Mouse (Mus musculus) NIH3T3 (cell line): ENCODE data around the gene Olfr469.
"Not testable (repeated sequence)": the region's sequence is repeated elsewhere in the genome, so short reads cannot be mapped to it uniquely, and the experiment has no call there.

Experiments used
- DNase-seq: peaks from one replicate; pipeline ENCODE4 v3.0.0-alpha.2; 2012; ENCODE audit warnings: low read depth

Olfr469 gene

DNA sequence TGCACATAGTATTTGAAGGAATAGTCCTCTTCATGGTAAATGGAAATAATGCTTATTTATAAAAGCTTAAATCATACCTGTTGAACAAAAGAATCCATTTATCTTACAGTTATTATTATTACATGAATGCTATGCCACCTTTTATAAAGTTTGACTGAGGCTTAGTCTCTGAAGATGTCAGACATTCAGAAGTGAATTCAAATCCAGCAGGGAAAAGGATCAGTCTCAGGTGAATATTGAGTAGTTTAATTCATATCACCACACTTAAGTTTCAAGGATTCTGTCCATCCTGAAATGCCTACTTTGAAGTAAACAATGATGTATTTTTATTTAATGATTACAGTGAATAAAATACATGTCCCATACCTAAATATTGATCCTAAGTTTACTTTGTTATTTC, at the start of gene Olfr469:
Gene Olfr469, minus strand, starts transcription at position 101 of the 400 bp plus-strand sequence.
- DNase-seq, result not testable (repeated sequence)

DNA sequence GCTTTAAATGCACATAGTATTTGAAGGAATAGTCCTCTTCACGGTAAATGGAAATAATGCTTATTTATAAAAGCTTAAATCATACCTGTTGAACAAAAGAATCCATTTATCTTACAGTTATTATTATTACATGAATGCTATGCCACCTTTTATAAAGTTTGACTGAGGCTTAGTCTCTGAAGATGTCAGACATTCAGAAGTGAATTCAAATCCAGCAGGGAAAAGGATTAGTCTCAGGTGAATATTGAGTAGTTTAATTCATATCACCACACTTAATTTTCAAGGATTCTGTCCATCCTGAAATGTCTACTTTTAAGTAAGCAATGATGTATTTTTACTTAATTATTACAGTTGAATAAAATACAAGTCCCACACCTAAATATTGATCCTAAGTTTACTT, 22.0 kb upstream of the Olfr469 start, which contains the start of gene Olfr470:
Gene Olfr470, minus strand, starts transcription at position 101 of the 400 bp plus-strand sequence.
- not testable (repeated sequence) for DNase-seq

- DNase-seq, result peak; percentile 17
Observed at GRCm38 (mm10) chr7:107841719-107842118, 16.4 kb upstream of the Olfr469 start.

DNA sequence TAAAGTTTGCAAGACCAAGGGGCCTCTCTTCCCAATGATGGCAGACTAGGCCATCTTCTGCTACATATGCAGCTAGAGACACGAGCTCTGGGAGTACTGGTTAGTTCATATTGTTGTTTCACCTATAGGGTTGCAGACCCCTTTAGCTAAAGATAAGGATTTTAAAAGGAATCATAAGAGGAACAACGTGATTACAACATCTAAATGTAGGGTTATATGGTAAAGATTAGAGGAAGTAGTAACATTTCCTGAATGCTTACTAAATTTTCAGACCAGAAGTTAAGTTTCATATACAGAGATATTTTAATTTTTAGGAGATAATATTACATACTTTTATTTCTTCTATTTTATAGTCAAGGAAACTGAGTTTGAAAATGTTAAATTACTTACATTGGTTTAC, 1.5 kb downstream of the Olfr469 start:
- DNase-seq, result not testable (repeated sequence)

DNA sequence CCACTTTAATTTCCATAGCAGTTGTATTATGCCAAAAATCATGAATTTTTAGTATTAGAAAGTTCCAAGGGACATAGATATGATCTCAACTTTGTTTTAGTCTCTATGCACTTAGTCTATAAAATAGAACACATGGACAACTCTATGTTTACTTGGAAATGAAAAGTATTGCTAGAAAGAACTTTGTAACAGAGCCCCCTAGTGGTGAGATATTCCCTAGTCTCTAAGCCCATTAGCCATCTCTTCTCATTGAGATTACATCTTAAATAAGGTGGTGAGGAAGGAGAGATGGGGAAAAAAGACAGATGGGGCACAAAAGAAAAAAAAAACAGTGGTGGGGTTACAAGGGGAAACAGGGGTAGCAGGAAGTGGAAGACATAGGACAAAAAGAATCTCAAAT, 5.9 kb downstream of the Olfr469 start:
- DNase-seq, result peak; percentile 4

GRCm38 (mm10) chr7:107811963-107812362, 13.4 kb downstream of the Olfr469 start, which contains the start of gene Olfr467:
Gene Olfr467, plus strand, starts transcription at chr7:107812263.
- no peak for DNase-seq

DNA sequence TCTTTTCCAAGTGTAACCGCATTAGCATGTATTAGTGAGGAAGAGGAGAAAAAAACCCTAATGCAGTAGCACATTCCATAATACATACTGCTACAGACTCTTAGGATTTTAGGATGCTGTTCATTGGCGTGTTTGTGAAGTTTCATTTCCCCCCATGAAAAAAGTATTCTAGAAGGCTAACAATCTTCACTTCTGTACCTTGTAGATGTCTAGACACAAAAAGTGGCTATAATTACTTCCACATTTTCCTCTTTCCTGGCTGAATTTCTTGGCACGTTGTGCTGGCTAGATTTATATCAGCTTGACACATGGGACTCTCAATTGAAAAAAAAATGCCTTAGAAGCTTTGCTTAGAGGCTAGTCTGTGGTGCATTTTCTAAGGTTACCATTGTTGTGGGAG, 23.2 kb downstream of the Olfr469 start:
- DNase-seq, result no peak

- no peak for DNase-seq
Observed at GRCm38 (mm10) chr7:107801108-107801507, 24.2 kb downstream of the Olfr469 start, which contains the start of gene Ovch2. Gene Ovch2, minus strand, starts transcription at chr7:107801208.

DNA sequence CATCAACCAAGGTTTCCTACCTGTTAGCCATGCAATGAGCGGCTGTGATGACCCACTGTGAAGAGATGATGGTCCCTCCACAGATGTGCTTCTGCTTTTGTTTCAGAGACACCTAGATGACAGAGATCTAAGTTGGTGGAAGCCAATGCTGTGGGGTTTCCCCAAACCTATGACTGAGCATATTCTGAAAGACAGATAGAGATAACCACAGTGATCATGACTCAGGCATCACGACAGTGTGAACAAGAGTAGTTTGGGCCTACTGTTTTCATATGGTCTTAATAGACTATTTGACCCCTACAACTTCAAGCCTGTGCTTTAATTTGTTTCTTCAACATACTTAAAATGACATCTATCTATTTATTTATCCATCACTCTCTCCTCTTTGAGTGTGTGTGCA, 28.8 kb downstream of the Olfr469 start:
- DNase-seq, result no peak

- DNase-seq, result peak; percentile 27
Observed at GRCm38 (mm10) chr7:107787977-107788620, 37.2 kb downstream of the Olfr469 start.

DNA sequence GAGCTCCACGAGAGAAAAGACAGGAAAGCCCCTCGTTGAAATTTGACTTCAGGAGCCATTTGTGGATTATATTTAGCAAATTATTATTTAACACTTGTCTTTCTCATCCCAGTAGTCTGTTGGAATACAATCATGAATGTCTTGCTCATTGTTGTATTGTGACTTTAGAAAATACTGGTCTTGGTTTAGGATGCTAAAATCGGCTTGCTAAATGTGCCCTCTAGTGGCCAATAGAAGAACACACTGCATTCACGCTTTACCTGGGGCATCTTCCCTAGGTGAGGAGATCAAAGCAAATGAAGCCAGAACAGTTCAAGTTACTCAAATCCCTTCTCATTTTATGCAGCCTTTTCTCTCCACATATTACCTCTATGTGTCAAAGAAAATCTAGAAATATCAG, 45.7 kb downstream of the Olfr469 start:
- peak; percentile 3 for DNase-seq

GRCm38 (mm10) chr7:107778216-107778615, 47.1 kb downstream of the Olfr469 start:
- DNase-seq, result no peak

DNA sequence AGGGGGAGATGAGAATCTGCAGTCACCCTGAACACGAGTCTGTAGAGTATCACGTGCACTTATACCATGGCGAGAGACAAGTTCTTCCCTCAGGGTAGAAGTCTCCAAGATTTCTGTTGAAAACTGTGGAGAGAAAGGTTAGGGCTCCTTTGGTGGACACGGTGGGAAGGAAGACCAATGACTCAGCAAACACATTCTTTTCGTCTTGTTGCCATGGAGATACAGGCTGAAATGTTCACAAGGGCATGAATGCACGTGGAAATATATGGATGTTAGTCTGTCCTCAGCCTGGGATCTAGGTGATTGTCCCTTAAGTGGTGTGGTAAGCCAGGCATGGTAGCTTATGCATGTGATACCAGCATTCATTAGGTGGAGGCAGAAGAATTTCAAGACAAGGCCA, 54.5 kb downstream of the Olfr469 start:
- no peak for DNase-seq
